ENCODE assay signal across 7 mouse cellular contexts in genomic region chrX:7733571-7734156, GRCm38 (mm10). TPM values are rescaled to one million over a fixed set of nuclear protein-coding genes. Genes with fewer than 3 reads are reported as not detected.
A peak's percentile ranks its signal among the peaks of the same experiment; 100 is the strongest.
DNase-seq lines count a peak whose midpoint lies in the region; ATAC-seq and TF ChIP-seq lines count a peak whose summit lies in the region.

No protein-coding gene starts in this region.

- TF ChIP-seq POLR2A in MEL (IDR thresholded peaks at IDR 0.05; ENCODE audit: control insufficient read depth in 1 of 2, insufficient read depth in 1 of 2, low read depth in 1 of 2, low read length in 2 of 2, poor library complexity in 1 of 2), result peak; percentile 56 to 57; a peak in 2 of 4 replicates
- TF ChIP-seq POLR2A in lung, adult 2 months (IDR thresholded peaks at IDR 0.05; ENCODE audit: borderline replicate concordance, extremely low read depth, low read depth, low read length), result no peak

- 31% methylated on average over 24 of the region's 26 CpGs for WGBS in heart, embryonic 11.5 days (ENCODE audit: insufficient replicate concordance)
- WGBS in lung, adult 2 months, result 36% methylated on average over 26 of the region's 26 CpGs

- ATAC-seq in common myeloid progenitor, adult 5-6 weeks (replicated peaks; ENCODE audit: low read depth, poor library complexity, severe bottlenecking), result peak; percentile 99
- no peak for ATAC-seq in heart, embryonic 11.5 days (replicated peaks; ENCODE audit: insufficient number of reproducible peaks, low FRiP score, low TSS enrichment)

- H3K9me3 ChIP-seq in MEL (replicated peaks; ENCODE audit: insufficient read depth, low read length), result no peaks in the 10 kb centered on the region
- H3K9me3 ChIP-seq in heart, embryonic 11.5 days (replicated peaks; ENCODE audit: control insufficient read depth, low read length), result no peaks in the 10 kb centered on the region

- peaks cover 0 to 2% of the 10 kb centered on the region in 2 experiments; a peak in 1 of 4 replicates for H3K36me3 ChIP-seq in MEL (ENCODE audit: control insufficient read depth in 1 of 2, insufficient read depth in 2 of 2, low read length in 2 of 2)
- no peaks in the 10 kb centered on the region for H3K36me3 ChIP-seq in heart, embryonic 11.5 days (ENCODE audit: control insufficient read depth, insufficient read depth, low read length)

- TF ChIP-seq EP300 in MEL (IDR thresholded peaks at IDR 0.05; ENCODE audit: low read depth in 1 of 2, low read length in 2 of 2), result no peak

- peak; percentile 76 for DNase-seq in CD4-positive helper T cell, adult 2 months (ENCODE audit: low read depth, low spot score)
- DNase-seq in MEL (ENCODE audit: low read depth, low spot score), result peak; percentile 91
- peak; percentile 85 for DNase-seq in kidney, postnatal 10 days
- DNase-seq in lung, adult 2 months, result peak; percentile 59
- DNase-seq in right cerebral cortex, postnatal 14 days, result peak; percentile 73

- TF ChIP-seq CTCF in MEL (IDR thresholded peaks at IDR 0.05 in 2 of 3, conservative IDR thresholded peaks at IDR 0.05 in 1 of 3; ENCODE audit: control insufficient read depth in 1 of 3, insufficient read depth in 1 of 3, low read depth in 2 of 3, low read length in 3 of 3, poor library complexity in 1 of 3, severe bottlenecking in 1 of 3), result peak; percentile 62 to 90 (median 87); a peak in 5 of 6 replicates
- TF ChIP-seq CTCF in lung, adult 2 months (IDR thresholded peaks at IDR 0.05; ENCODE audit: insufficient read depth, low read length), result peak; percentile 41; the same call in 1 of the 2 replicates

- TF ChIP-seq RAD21 in MEL (IDR thresholded peaks at IDR 0.05; ENCODE audit: low read depth, low read length), result peak; percentile 59

- H3K4me3 ChIP-seq in MEL (ENCODE audit: control insufficient read depth in 1 of 2, insufficient read depth in 1 of 2, low read depth in 2 of 2, low read length in 2 of 2), result peak overlapping the region; percentile 63 to 71
- no peak overlapping the region for H3K4me3 ChIP-seq in heart, embryonic 11.5 days (ENCODE audit: low read depth, low read length)
- H3K4me3 ChIP-seq in lung, adult 2 months (replicated peaks; ENCODE audit: extremely low read depth, low read depth, low read length), result peak overlapping the region; percentile 25

- no peaks in the 10 kb centered on the region for H3K27me3 ChIP-seq in MEL (ENCODE audit: control insufficient read depth in 1 of 2, insufficient read depth in 2 of 2, low read length in 2 of 2)
- no peaks in the 10 kb centered on the region for H3K27me3 ChIP-seq in heart, embryonic 11.5 days (ENCODE audit: control insufficient read depth, insufficient read depth, low read length)

- H3K4me1 ChIP-seq in MEL (ENCODE audit: control insufficient read depth in 1 of 2, insufficient read depth in 2 of 2, low read length in 2 of 2), result peaks cover 0 to 11% of the 10 kb centered on the region in 2 experiments; a peak in 1 of 4 replicates
- H3K4me1 ChIP-seq in heart, embryonic 11.5 days (ENCODE audit: control insufficient read depth, insufficient read depth, low read length), result no peaks in the 10 kb centered on the region
- no peaks in the 10 kb centered on the region for H3K4me1 ChIP-seq in lung, adult 2 months (ENCODE audit: control insufficient read depth, insufficient read depth, low read length)

- H3K27ac ChIP-seq in MEL (ENCODE audit: control insufficient read depth, low read depth, low read length), result 0 out of 2 replicates have a peak overlapping the region, but pooled peaks have one; percentile 21
- H3K27ac ChIP-seq in heart, embryonic 11.5 days (ENCODE audit: low read depth, low read length), result no peak overlapping the region

- H3K79me2 ChIP-seq in MEL (ENCODE audit: control insufficient read depth, insufficient read depth, low read length, poor library complexity), result no peaks in the 10 kb centered on the region; the same call in 1 of the 2 replicates

- H3K9ac ChIP-seq in MEL (ENCODE audit: control insufficient read depth, low read depth, low read length, poor library complexity, severe bottlenecking), result peak overlapping the region; percentile 82
- no peak overlapping the region for H3K9ac ChIP-seq in heart, embryonic 11.5 days (ENCODE audit: low read depth, low read length)

- peak overlapping the region; percentile 30 for H3K4me2 ChIP-seq in heart, embryonic 11.5 days

TF ChIP-seq in MEL, 35 proteins besides CTCF, POLR2A, EP300 and RAD21:
- TF ChIP-seq UBTF (IDR thresholded peaks at IDR 0.05; ENCODE audit: borderline replicate concordance, insufficient read depth, low read depth, low read length) (no peak), SMC3 (IDR thresholded peaks at IDR 0.05; ENCODE audit: low read depth, low read length) (peak; percentile 74), ZC3H11A (IDR thresholded peaks at IDR 0.05; ENCODE audit: low read depth, low read length) (peak; percentile 26; the same call in 1 of the 2 replicates), KAT2A (conservative IDR thresholded peaks at IDR 0.05; ENCODE audit: low read depth, low read length) (no peak), NRF1 (IDR thresholded peaks at IDR 0.05; ENCODE audit: insufficient read depth, low read depth, low read length, poor library complexity, severe bottlenecking) (peak; percentile 46; the same call in 1 of the 2 replicates), MYB (IDR thresholded peaks at IDR 0.05; ENCODE audit: low read depth, low read length) (no peak), NELFE (IDR thresholded peaks at IDR 0.05; ENCODE audit: low read depth, low read length) (0 out of 2 replicates have a peak, but pooled peaks have one; percentile 19)

RNA-seq across cellular contexts. Expression of gene Praf2, which starts 5.4 kb away (rescaled TPM):
- 19.1 and 23.0 TPM in 2 replicates for total RNA-seq in MEL (2012; rRNA removed)
- polyA plus RNA-seq in MEL (2012; ENCODE audit: insufficient read depth in 1 of 2, insufficient read length in 2 of 2, low read depth in 1 of 2, low replicate concordance in 2 of 2, missing spikeins in 1 of 2), result 10 to 100 TPM in 1 of 2 experiments, not detected in 1; 60.1 TPM
- 6.2 and 10.4 TPM in 2 replicates for total RNA-seq in common myeloid progenitor, adult 5-6 weeks (2017)
- polyA plus RNA-seq in heart, embryonic 11.5 days (2014; fragmentation: Nextera tagmentation; extraction: Ambion mirVana), result 52.3 and 55.9 TPM in 2 replicates
- 41.0 and 46.2 TPM in 2 replicates for polyA plus RNA-seq in lung, adult 2 months (2012; rRNA removed)

RNA-seq across cellular contexts. Expression of gene Gm45208, which starts 11.6 kb away (rescaled TPM):
- 0.36 TPM in 1 of 2 replicates, not detected in the other for total RNA-seq in MEL (2012; rRNA removed)
- 10 to 100 TPM in 1 of 2 experiments, not detected in 1; 11.0 TPM for polyA plus RNA-seq in MEL (2012; ENCODE audit: insufficient read depth in 1 of 2, insufficient read length in 2 of 2, low read depth in 1 of 2, low replicate concordance in 2 of 2, missing spikeins in 1 of 2)
- total RNA-seq in common myeloid progenitor, adult 5-6 weeks (2017), result not detected in 2 replicates
- polyA plus RNA-seq in heart, embryonic 11.5 days (2014; fragmentation: Nextera tagmentation; extraction: Ambion mirVana), result 0.34 TPM in 1 of 2 replicates, not detected in the other
- polyA plus RNA-seq in lung, adult 2 months (2012; rRNA removed), result 1.7 and 2.7 TPM in 2 replicates

RNA-seq across cellular contexts. Expression of gene Ccdc120, which starts 17.0 kb away (rescaled TPM):
- total RNA-seq in MEL (2012; rRNA removed), result 3.9 and 5.8 TPM in 2 replicates
- polyA plus RNA-seq in MEL (2012; ENCODE audit: insufficient read depth in 1 of 2, insufficient read length in 2 of 2, low read depth in 1 of 2, low replicate concordance in 2 of 2, missing spikeins in 1 of 2), result 10 to 100 TPM in 1 of 2 experiments, not detected in 1; 12.2 TPM
- total RNA-seq in common myeloid progenitor, adult 5-6 weeks (2017), result 5.2 and 6.8 TPM in 2 replicates
- 5.2 and 8.5 TPM in 2 replicates for polyA plus RNA-seq in heart, embryonic 11.5 days (2014; fragmentation: Nextera tagmentation; extraction: Ambion mirVana)
- 33.9 and 34.5 TPM in 2 replicates for polyA plus RNA-seq in lung, adult 2 months (2012; rRNA removed)

RNA-seq across cellular contexts. Expression of gene Wdr45, which starts 19.5 kb away (rescaled TPM):
- 13.9 and 16.0 TPM in 2 replicates for total RNA-seq in MEL (2012; rRNA removed)
- 10 to 100 TPM in 1 of 2 experiments, not detected in 1; 36.1 TPM for polyA plus RNA-seq in MEL (2012; ENCODE audit: insufficient read depth in 1 of 2, insufficient read length in 2 of 2, low read depth in 1 of 2, low replicate concordance in 2 of 2, missing spikeins in 1 of 2)
- total RNA-seq in common myeloid progenitor, adult 5-6 weeks (2017), result 31.1 and 31.9 TPM in 2 replicates
- 16.0 and 16.2 TPM in 2 replicates for polyA plus RNA-seq in heart, embryonic 11.5 days (2014; fragmentation: Nextera tagmentation; extraction: Ambion mirVana)
- polyA plus RNA-seq in lung, adult 2 months (2012; rRNA removed), result 83.4 and 128 TPM in 2 replicates

RNA-seq across cellular contexts. Expression of gene Tfe3, which starts 28.7 kb away (rescaled TPM):
- 20.6 and 23.4 TPM in 2 replicates for total RNA-seq in MEL (2012; rRNA removed)
- polyA plus RNA-seq in MEL (2012; ENCODE audit: insufficient read depth in 1 of 2, insufficient read length in 2 of 2, low read depth in 1 of 2, low replicate concordance in 2 of 2, missing spikeins in 1 of 2), result 10 to 100 TPM in 1 of 2 experiments, not detected in 1; 64.7 TPM
- total RNA-seq in common myeloid progenitor, adult 5-6 weeks (2017), result 7.1 and 10.1 TPM in 2 replicates
- polyA plus RNA-seq in heart, embryonic 11.5 days (2014; fragmentation: Nextera tagmentation; extraction: Ambion mirVana), result 12.1 and 15.0 TPM in 2 replicates
- 28.8 and 31.8 TPM in 2 replicates for polyA plus RNA-seq in lung, adult 2 months (2012; rRNA removed)
